Mouse (Mus musculus) lung, postnatal 25 days (tissue): Measurements from ENCODE around the gene Map9.
"Not testable (repeated sequence)": the region's sequence is repeated elsewhere in the genome, so short reads cannot be mapped to it uniquely, and the experiment has no call there.

Source experiments
- DNase-seq: peaks from one replicate; pipeline ENCODE4 v3.0.0; 2022; ENCODE audit warnings: low spot score

The Map9 gene

DNA sequence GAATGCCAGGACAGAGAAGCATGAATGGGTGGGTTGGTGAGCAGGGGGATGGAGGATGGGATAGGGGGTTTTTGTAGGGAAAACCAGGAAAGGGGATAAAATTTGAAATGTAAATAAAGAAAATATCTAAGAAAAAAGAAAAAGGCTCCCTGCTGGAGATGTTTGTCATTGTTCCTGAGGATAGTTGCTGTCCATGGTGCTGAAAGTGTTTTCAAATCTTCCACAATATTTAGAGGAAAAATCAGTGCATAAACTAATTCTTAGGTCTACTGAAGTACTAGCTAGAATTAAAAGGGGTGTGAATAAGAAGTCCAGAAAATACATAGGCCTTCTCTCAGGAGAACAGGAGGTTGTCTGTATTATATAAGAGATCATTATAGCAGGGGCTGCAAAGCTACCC is 54.6 kb downstream of the Map9 start:
- no peak for DNase-seq

DNA sequence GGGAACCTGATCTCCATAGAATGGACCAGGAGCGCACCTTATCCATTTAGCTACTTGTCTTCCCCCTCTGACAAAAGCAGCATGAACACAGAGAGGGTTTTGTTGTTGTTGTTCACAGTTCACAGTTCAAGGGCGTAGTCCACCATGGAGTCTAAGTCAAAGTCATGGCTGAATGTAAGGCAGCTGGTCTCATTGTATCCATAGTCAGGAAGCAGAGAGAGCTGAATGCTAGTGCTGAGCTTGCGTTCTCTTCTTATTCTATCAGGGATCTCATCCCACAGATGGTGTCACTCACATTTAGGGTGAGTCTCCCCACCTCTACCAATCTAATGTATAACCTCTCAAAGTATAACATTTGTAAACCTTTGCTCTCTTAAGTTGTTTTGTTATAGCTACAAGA is 60.1 kb downstream of the Map9 start:
- DNase-seq = no peak

DNA sequence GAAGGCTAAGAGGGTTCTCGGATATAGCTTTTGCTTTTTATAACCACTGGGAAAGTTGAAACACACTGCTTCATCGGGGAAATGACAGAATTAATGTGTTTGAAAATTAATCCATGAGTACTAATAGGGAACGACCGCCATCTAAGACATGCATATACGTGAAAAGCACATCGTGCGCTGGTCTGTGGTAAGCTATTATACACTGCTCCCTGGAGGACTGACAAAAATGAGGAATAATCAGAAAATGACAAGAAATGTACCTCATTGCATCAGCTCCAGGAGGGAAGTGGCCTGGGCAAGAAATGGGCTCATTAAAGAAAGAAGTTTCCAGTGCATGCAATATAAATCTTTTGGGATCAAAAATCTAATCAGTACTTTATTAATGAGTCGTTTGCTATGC is 77.5 kb downstream of the Map9 start:
- no peak for DNase-seq

DNA sequence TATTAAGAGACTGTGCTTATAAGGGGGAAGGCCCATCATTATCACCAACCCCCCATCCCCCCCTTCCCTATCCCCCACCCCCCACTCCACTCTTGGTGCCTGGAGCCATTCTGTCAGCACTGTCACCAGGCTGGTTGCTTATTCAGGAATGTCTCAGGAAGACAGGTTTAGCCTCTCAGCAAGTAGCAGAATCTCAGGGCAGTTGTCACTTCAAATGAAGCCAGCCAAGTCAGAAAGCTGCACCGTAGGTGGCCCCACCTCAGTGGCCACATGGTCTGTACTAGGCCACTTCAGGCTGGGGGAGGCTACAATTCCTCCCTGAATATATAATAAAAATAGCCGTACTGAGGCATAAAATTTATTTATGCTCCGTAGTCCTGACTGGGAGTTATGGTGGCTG is 83.1 kb downstream of the Map9 start:
- DNase-seq = no peak

DNA sequence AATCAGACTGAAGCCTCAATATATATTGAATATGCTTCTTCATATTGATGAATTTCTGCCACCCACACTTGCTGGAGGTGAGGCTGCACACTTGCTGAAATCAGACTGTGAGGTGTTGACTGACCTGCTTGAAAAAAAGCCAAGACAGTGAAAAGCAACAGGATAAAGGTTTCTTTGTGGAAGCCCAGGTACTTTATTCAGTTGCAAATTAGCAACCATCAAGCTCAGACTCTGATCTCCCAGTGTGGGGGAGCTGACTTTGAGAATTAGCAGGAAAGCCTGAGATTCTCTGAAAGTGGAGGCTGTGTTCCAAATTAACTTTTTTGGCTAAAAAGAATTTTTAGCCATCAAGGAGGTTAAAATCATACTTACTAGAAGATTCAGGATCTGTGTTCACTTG is 83.8 kb downstream of the Map9 start:
- DNase-seq = not testable (repeated sequence)
